Mouse (Mus musculus) activated CD4-positive, CD25-positive, alpha-beta regulatory T cell, adult 4 months (primary cell): ENCODE measurements around the gene Dnph1. TPM values are rescaled to one million over a fixed set of nuclear protein-coding genes. Genes with fewer than 3 reads are reported as not detected.

Experiments
- polyA plus RNA-seq, 2 experiments: library from polyadenylated mRNA; unstranded; fragments of 100-300 nt; shearing (Covaris generic); gene quantifications; one replicate each; pipeline ENCODE4 v1.2.1; 2017

The Dnph1 gene
- polyA plus RNA-seq, 2 experiments from 2014 or later = 11.1 to 13.4 TPM

Other genes starting within 250 kb of the Dnph1 start
- gene Polr1c, start 248.7 kb upstream of the Dnph1 start, polyA plus RNA-seq = 100 to 1,000 TPM in 1 of 2 experiments, 10 to 100 TPM in 1; 86.1 to 118 TPM
- gene Yipf3, start 248.6 kb upstream of the Dnph1 start, polyA plus RNA-seq = 10 to 100 TPM; 56.0 to 56.2 TPM
- gene Lrrc73, start 243.2 kb upstream of the Dnph1 start, polyA plus RNA-seq = under 1 TPM in 1 of 2 experiments, not detected in 1; 0.42 TPM
- 10 to 100 TPM; 22.5 to 24.1 TPM for gene Tjap1, start 213.7 kb upstream of the Dnph1 start, polyA plus RNA-seq
- not detected for gene Dlk2, start 199.3 kb upstream of the Dnph1 start, polyA plus RNA-seq
- 1 to 10 TPM; 2.4 to 4.3 TPM for gene Abcc10, start 168.4 kb upstream of the Dnph1 start, polyA plus RNA-seq
- gene Zfp318, start 113.0 kb upstream of the Dnph1 start, polyA plus RNA-seq = 1 to 10 TPM; 5.4 TPM
- not detected for gene Crip3, start 67.8 kb upstream of the Dnph1 start, polyA plus RNA-seq
- gene Slc22a7, start 58.3 kb upstream of the Dnph1 start, polyA plus RNA-seq = not detected
- gene Ttbk1, start 9.0 kb upstream of the Dnph1 start, polyA plus RNA-seq = 1 to 10 TPM in 1 of 2 experiments, under 1 TPM in 1; 0.49 to 1.5 TPM
- gene Cul9, start 49.7 kb downstream of the Dnph1 start, polyA plus RNA-seq = 1 to 10 TPM; 2.7 to 3.5 TPM
- gene Srf, start 59.5 kb downstream of the Dnph1 start, polyA plus RNA-seq = 10 to 100 TPM in 1 of 2 experiments, 1 to 10 TPM in 1; 6.3 to 10.9 TPM
- under 1 TPM in 1 of 2 experiments, not detected in 1; 0.22 TPM for gene Ptk7, start 132.8 kb downstream of the Dnph1 start, polyA plus RNA-seq
- gene Klc4, start 149.3 kb downstream of the Dnph1 start, polyA plus RNA-seq = 10 to 100 TPM in 1 of 2 experiments, 1 to 10 TPM in 1; 5.6 to 11.2 TPM
- gene Mrpl2, start 149.5 kb downstream of the Dnph1 start, polyA plus RNA-seq = 10 to 100 TPM; 67.3 to 68.4 TPM
- gene Cul7, start 153.6 kb downstream of the Dnph1 start, polyA plus RNA-seq = 1 to 10 TPM; 2.8 to 4.1 TPM
- gene Rrp36, start 177.6 kb downstream of the Dnph1 start, polyA plus RNA-seq = 10 to 100 TPM; 44.0 to 48.0 TPM
- gene Mea1, start 182.1 kb downstream of the Dnph1 start, polyA plus RNA-seq = 100 to 1,000 TPM; 164 to 197 TPM
- gene Klhdc3, start 184.2 kb downstream of the Dnph1 start, polyA plus RNA-seq = 10 to 100 TPM; 22.0 to 28.7 TPM
- 10 to 100 TPM; 21.9 to 30.2 TPM for gene Ppp2r5d, start 208.4 kb downstream of the Dnph1 start, polyA plus RNA-seq
- gene Pex6, start 214.8 kb downstream of the Dnph1 start, polyA plus RNA-seq = 1 to 10 TPM; 2.9 to 4.0 TPM
- gene Gnmt, start 232.5 kb downstream of the Dnph1 start, polyA plus RNA-seq = under 1 TPM; 0.54 to 0.83 TPM